Mouse (Mus musculus) megakaryocyte, embryonic 14.5 days (primary cell): ENCODE measurements around the gene Ankrd13d.

ENCODE experiments used
- FLI1 ChIP-seq: IDR thresholded peaks from 2 replicates; pipeline ENCODE4 v1.6.1; 2012; ENCODE audit warnings: low read length, inconsistent platforms, mixed read lengths
- GATA1 ChIP-seq: IDR thresholded peaks from 3 replicates; pipeline ENCODE4 v1.6.1; 2012; ENCODE audit warnings: mixed read lengths, low read length, inconsistent platforms, borderline replicate concordance

- TF ChIP-seq GATA1 (no peak), FLI1 (no peak)
Observed at GRCm38 (mm10) chr19:4309302-4309701, 26.4 kb upstream of the Ankrd13d start.
